ENCODE assay signal across 1 mouse cellular context in genomic region chr2:131518790-131519189, GRCm38 (mm10).
TF ChIP-seq lines count a peak whose summit lies in the region.

No protein-coding gene starts in this region.

TF ChIP-seq in MEL, 35 proteins besides CTCF, POLR2A, EP300 and RAD21:
- no peak for TF ChIP-seq GATA1 (IDR thresholded peaks at IDR 0.05; ENCODE audit: low read depth, low read length)
- TF ChIP-seq ETS1 (IDR thresholded peaks at IDR 0.05; ENCODE audit: low read depth, low read length), result 0 out of 2 replicates have a peak, but pooled peaks have one; percentile 25
TF ChIP-seq in MEL: peak in this region for 1.
